Mouse (Mus musculus) lung, postnatal 0 days (tissue): ENCODE results near the gene Yes1.

Source experiments
- CTCF ChIP-seq: IDR thresholded peaks from 2 replicates; pipeline ENCODE4 v1.5.1; 2016; ENCODE audit warnings: antibody characterized with exemption, mild to moderate bottlenecking
- EP300 ChIP-seq: IDR thresholded peaks from 2 replicates; pipeline ENCODE4 v1.6.1; 2016; ENCODE audit warnings: antibody characterized with exemption, mild to moderate bottlenecking, control low read depth

- TF ChIP-seq CTCF (no peak), EP300 (no peak)
These were observed 113.0 kb downstream of the Yes1 start for GRCm38 (mm10) chr5:32723981-32724380.
